Mouse (Mus musculus): ENCODE results near the gene Tbc1d1.

DNA sequence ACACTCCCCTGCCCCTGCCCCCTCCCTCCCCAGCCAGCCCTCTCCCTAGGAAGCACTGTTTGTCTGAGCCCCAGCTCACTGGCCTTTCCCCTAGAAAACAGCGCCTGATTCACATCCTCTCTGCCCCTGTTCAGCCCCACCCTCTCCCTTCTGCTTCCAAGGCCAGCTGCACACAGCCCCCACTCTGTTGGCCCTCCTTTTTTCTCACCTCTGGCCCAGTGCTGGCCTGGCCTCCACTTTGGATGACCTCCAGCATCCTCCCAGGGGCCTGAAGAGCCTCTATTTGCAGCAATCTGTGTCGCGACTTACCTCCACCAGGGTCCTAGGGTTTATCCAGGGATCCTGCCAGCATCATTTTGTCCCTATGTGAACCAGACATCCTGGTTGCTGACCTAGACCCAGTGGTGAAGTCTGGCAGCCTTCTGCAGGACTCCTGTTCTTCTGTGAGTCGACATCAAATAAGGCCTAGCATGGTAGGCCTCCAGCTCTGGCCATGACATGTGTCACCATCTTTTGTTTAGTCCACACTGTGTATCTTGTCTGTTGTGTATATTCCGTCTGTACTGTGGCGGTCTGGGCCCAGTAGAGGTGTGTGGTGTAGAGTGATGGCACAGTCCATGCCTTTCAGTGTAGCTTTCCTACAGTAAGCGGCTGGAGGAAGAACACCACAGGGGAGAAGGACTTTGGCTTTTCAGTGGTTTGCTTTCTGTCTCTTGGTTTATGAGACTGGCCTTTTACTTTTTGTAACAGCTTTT is 170.5 kb downstream of the Tbc1d1 start:
- TF ChIP-seq FLI1 (IDR thresholded peaks at IDR 0.05; ENCODE audit: low read length), result no peak
- no peak for TF ChIP-seq GATA1 (IDR thresholded peaks at IDR 0.05; ENCODE audit: borderline replicate concordance, low read length)

All from megakaryocyte, embryonic 14.5 days (primary cell).